Mouse (Mus musculus) small intestine, adult 2 months (tissue): ENCODE data around the gene Zdhhc12.

ENCODE experiments used
- CTCF ChIP-seq: fragments of 200-500 bp; IDR thresholded peaks from 2 replicates; pipeline ENCODE4 v1.5.1; 2012; ENCODE audit warnings: low read depth, mild to moderate bottlenecking, control low read depth, inconsistent platforms, low read length, moderate library complexity, mixed read lengths; ENCODE audit not compliant: insufficient replicate concordance, insufficient read length; ENCODE audit errors: extremely low read depth
- POLR2A ChIP-seq: fragments of 200-500 bp; IDR thresholded peaks from 2 replicates; pipeline ENCODE4 v1.6.1; 2012; ENCODE audit warnings: low read depth, mild to moderate bottlenecking, control low read depth, inconsistent platforms, low read length, moderate library complexity

GRCm38 (mm10) chr2:30130156-30130555 lies 36.7 kb upstream of the Zdhhc12 start:
- TF ChIP-seq POLR2A (no peak), CTCF (no peak)
